Mouse (Mus musculus) hindbrain, embryonic 10.5 days (tissue): ENCODE data around the gene Rims1. TPM values are rescaled to one million over a fixed set of nuclear protein-coding genes. Genes with fewer than 3 reads are reported as not detected.
A peak's percentile ranks its signal among the peaks of the same experiment; 100 is the strongest.

Source experiments
- DNase-seq: peaks from one replicate; pipeline ENCODE4 v3.0.0-alpha.2; 2017; ENCODE audit warnings: low spot score
- H3K27ac ChIP-seq: fragments of 300-500 bp; sonication (generic); 2 replicates; pipeline ENCODE4 v1.5.1; 2016; ENCODE audit warnings: mild to moderate bottlenecking, moderate library complexity
- H3K27me3 ChIP-seq: fragments of 300-500 bp; sonication (generic); 2 replicates; pipeline ENCODE4 v1.6.1; 2016; ENCODE audit warnings: mild to moderate bottlenecking; ENCODE audit not compliant: poor library complexity, insufficient read depth, severe bottlenecking
- H3K36me3 ChIP-seq: fragments of 300-500 bp; sonication (generic); 2 replicates; pipeline ENCODE4 v1.6.1; 2016; ENCODE audit warnings: mild to moderate bottlenecking, moderate library complexity
- H3K4me1 ChIP-seq: fragments of 300-500 bp; sonication (generic); replicated peaks from 2 replicates; pipeline ENCODE4 v1.6.1; 2016; ENCODE audit warnings: mild to moderate bottlenecking
- H3K4me3 ChIP-seq: fragments of 300-500 bp; sonication (generic); 2 replicates; pipeline ENCODE4 v1.5.1; 2016; ENCODE audit warnings: mild to moderate bottlenecking, moderate library complexity
- H3K9me3 ChIP-seq: fragments of 300-500 bp; sonication (generic); 2 replicates; pipeline ENCODE4 v1.6.1; 2016; ENCODE audit warnings: mild to moderate bottlenecking, moderate library complexity
- WGBS: fragments of 180-500 bp; shearing (Covaris S2); methylation state at CpG from one replicate; pipeline ENCODE4 v1.1.7; 2016; 5-methylcytosine and 5-hydroxymethylcytosine counted together
- polyA plus RNA-seq: library from polyadenylated mRNA; unstranded; fragments of >200 nt; fragmentation: Nextera tagmentation; extraction: Ambion mirVana; gene quantifications from 2 replicates; pipeline ENCODE4 v1.2.1, GENCODE M21; 2016

Rims1 gene
- polyA plus RNA-seq, 1 experiment from 2014 or later, result 2.6 TPM

DNA sequence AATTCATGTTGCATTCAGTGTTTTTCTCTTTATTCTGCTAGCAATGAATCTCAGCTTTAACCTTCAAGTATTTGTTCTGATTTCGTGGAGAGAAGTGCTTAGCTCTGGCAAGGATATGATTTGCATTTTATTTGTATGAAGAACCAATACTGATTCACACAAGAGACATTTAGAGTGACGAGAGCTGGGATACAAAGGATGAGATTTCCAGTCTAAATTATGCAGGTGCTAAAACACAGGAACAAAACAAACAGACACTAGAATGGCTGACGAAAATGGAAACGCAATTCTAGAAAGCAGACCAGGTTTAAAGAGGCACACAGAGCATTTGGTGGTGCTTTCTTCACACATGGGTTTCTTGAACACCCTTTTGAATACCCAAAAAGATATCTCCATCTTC lies 190.2 kb downstream of the Rims1 start:
- H3K36me3 ChIP-seq, result no peaks in the 10 kb centered on the region
- no peaks in the 10 kb centered on the region for H3K27me3 ChIP-seq
- no peak overlapping the region for H3K27ac ChIP-seq
- H3K9me3 ChIP-seq, result 0 out of 2 replicates have a peak, but pooled peaks cover 4% of the 10 kb centered on the region
- DNase-seq, result no peak
- 70% methylated on average over 4 of the region's 4 CpGs for WGBS
- 0 out of 2 replicates have a peak, but pooled peaks cover 3% of the 10 kb centered on the region for H3K4me1 ChIP-seq
- H3K4me3 ChIP-seq, result no peak overlapping the region

DNA sequence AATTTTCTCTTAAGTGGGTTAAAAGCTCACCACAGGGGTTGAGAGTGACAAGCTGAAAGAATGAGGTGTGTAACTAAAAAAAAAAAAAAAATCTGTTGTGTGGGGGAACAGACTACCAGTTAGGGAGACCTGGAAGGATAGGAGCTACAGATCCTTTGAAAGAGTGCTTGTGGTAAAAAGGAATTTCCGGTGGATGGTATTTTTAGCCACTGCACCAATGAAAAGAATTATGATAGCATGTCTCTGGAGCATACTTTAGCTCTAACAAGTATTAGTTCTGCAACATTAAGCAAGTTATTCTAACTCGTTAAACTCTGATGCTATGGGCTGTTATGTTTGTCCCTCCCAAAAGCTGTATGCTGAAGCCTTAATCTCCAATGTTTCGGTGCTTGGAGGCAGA lies 192.2 kb downstream of the Rims1 start:
- Histone ChIP-seq H3K4me1 (0 out of 2 replicates have a peak, but pooled peaks cover 3% of the 10 kb centered on the region), H3K4me3 (no peak overlapping the region), H3K36me3 (no peaks in the 10 kb centered on the region), H3K9me3 (no peaks in the 10 kb centered on the region), H3K27ac (no peak overlapping the region), H3K27me3 (no peaks in the 10 kb centered on the region)
- no peak for DNase-seq
- whole genome bisulfite sequencing, result 84% methylated on average over 3 of the region's 3 CpGs

DNA sequence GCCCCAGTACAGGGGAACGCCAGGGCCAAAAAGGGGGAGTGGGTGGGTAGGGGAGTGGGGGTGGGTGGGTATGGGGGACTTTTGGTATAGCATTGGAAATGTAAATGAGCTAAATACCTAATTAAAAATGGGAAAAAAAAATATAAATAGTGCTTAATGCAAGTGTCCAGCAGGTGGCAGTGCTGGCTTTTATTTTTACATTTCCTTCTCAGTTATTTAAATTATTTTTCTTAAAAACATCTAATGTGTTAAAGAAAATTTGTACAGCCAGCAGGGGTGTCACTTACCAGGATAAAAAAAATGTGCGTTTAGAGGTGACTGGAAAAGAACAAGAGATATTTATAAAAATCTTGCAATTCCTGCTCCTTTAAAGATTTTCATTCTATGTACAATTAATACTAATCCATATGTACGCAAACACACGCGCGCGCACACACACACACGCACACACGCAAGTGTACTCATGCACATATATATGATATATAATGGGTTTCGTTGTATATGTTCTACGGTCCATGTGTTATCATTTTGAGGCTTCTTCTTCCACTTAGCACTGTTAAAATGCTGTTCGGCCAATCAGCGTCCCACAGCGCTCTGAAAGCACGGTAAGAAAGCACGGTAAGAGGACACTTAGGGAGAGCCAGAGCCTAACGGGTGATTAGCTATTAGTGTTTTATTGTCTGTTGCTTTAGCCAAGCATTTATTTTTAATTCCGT lies 201.3 kb downstream of the Rims1 start:
- no peak for DNase-seq
- Histone ChIP-seq H3K27me3 (no peaks in the 10 kb centered on the region), H3K9me3 (no peaks in the 10 kb centered on the region), H3K36me3 (no peaks in the 10 kb centered on the region), H3K4me1 (no peaks in the 10 kb centered on the region), H3K27ac (no peak overlapping the region), H3K4me3 (no peak overlapping the region)
- 76% methylated on average over 18 of the region's 18 CpGs for WGBS

DNA sequence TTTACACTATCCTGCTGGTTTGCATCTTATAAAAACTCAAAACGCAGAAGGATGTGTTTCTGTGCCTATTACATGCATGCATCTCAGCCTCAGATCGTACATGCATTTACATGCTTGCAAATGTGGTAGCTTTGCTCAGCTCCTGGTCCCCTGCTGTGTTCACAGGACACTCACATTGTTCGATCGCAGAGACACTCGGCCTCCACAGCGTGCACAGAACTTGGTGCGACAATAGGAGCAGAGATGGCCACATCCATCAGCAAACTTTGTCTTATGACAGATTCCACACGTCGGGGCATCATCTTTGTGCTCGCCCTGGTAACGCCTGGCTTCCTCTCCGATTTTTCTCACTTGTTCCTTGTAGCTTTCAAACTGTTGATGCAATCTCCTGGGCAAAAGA lies 209.6 kb downstream of the Rims1 start:
- DNase-seq, result peak; percentile 38
- H3K36me3 ChIP-seq, result no peaks in the 10 kb centered on the region
- no peak overlapping the region for H3K4me3 ChIP-seq
- H3K9me3 ChIP-seq, result no peaks in the 10 kb centered on the region
- peaks cover 10% of the 10 kb centered on the region for H3K4me1 ChIP-seq
- no peaks in the 10 kb centered on the region for H3K27me3 ChIP-seq
- WGBS, result 48% methylated on average over 12 of the region's 12 CpGs
- H3K27ac ChIP-seq, result 0 out of 2 replicates have a peak overlapping the region, but pooled peaks have one; percentile 16

DNA sequence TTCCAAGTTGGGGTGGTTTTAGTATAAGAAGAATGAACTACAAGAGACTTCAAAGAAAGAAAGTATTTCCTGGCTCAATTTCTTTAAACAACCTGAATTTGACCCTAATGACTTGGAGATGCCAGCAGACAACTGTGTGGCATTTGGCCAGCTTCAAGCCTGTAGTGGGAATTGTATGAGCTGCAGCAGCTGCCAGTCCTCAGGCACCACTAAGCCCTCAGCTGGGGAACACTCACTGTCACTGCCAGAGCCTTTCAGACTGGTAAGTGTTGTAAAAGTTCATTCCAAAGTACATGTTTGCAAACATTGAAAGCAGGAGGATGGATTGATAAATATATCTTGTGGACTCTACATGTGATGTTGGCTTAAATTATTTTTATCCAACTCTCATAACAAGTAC lies 211.0 kb downstream of the Rims1 start:
- DNase-seq, result no peak
- Histone ChIP-seq H3K27me3 (no peaks in the 10 kb centered on the region), H3K4me1 (peaks cover 10% of the 10 kb centered on the region), H3K36me3 (no peaks in the 10 kb centered on the region), H3K9me3 (no peaks in the 10 kb centered on the region), H3K27ac (no peak overlapping the region), H3K4me3 (no peak overlapping the region)

DNA sequence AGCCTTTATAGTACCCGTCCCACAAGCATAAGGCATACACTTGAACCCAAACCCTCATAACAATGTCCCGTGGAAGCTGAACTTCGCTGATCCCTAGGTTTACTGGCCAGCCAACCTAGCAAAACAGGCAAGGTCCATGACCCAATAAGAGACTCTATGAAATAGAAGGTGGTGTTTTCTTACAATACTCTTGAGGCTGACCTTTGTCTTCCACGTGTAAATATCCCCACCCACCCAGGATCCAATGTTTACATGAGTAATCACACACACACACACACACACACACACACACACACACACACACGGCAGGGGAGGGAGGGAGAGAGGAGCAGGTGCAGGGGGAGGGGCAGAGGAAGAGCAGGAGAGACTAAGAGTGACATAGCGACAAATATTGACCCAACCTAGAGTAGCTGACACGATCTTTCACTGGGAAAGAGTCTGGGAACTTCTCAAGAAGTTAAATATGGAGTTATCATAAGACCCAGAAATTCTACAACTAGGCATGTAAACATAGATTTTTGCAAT lies 217.9 kb downstream of the Rims1 start:
- WGBS, result 83% methylated on average over 7 of the region's 7 CpGs

DNA sequence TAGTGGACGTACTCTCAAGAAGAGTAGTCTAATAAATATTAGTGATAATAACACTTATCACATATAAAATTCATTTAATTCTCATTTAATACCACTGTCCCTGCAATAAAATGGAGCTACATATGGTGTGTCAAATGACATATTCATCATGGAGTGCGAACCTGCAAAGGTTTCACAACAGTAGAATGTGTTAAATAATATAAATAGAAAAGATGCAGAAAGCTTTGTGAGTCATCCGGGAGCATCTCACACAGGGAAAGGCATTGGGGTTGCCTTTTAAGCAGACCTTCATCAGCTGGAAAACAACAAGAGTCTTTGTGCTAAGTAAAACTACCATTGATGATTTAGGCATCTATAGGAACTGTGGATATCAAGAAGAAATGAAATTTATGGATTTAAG lies 220.2 kb downstream of the Rims1 start:
- DNase-seq, result no peak
- Histone ChIP-seq H3K4me1 (no peaks in the 10 kb centered on the region), H3K36me3 (no peaks in the 10 kb centered on the region), H3K27ac (no peak overlapping the region), H3K9me3 (no peaks in the 10 kb centered on the region), H3K4me3 (no peak overlapping the region), H3K27me3 (no peaks in the 10 kb centered on the region)
- 91% methylated on average over 3 of the region's 3 CpGs for WGBS

More for the DNA sequence above, 217.9 kb downstream of the Rims1 start:
- Histone ChIP-seq H3K27ac (no peak overlapping the region), H3K9me3 (no peaks in the 10 kb centered on the region), H3K36me3 (no peaks in the 10 kb centered on the region), H3K27me3 (no peaks in the 10 kb centered on the region), H3K4me1 (no peaks in the 10 kb centered on the region), H3K4me3 (no peak overlapping the region)
- DNase-seq, result no peak

DNA sequence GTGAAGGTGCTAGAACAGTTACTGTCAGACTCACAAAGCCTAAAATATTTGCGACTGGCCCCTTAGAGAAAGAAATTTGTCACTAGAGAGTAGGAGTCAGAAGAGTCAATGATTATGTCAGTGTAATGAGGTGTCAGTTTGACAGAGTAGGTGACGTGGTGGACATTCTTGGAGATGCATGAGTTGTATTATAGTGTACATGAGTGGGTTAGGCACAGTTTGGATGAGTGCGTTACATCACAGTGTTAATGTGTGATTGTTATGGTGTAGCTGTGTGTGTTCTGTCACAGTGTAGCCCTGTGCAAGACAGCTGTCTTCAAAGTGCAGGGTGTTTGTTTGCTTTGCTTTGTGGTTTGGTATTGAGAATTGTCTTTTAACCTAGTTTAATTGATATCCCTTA lies 226.3 kb downstream of the Rims1 start:
- WGBS, result 81% methylated on average over 3 of the region's 3 CpGs

DNA sequence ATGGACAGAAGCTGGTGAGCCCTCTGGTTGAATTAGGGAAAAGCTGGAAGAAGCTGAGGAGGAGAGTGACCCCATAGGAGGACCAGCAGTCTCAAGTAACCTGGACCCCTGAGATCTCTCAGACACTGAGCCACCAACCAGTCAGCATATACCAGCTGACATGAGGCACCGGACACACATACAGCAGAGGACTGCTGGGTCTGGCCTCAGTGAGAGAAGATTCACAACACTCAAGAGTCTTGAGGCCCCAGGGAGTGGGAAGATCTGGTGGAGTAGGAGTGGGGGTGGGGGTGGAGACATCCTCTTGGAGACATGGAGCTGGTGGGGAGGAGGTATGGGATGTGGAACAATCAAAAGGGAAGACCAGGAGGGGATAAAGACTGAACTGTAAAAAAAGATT lies 233.1 kb downstream of the Rims1 start:
- 93% methylated on average over 1 of the region's 1 CpGs for WGBS
- Histone ChIP-seq H3K27ac (no peak overlapping the region), H3K4me3 (no peak overlapping the region), H3K36me3 (no peaks in the 10 kb centered on the region), H3K27me3 (no peaks in the 10 kb centered on the region), H3K9me3 (no peaks in the 10 kb centered on the region), H3K4me1 (no peaks in the 10 kb centered on the region)
- no peak for DNase-seq

More for the DNA sequence above, 226.3 kb downstream of the Rims1 start:
- Histone ChIP-seq H3K27me3 (no peaks in the 10 kb centered on the region), H3K36me3 (no peaks in the 10 kb centered on the region), H3K27ac (no peak overlapping the region), H3K9me3 (no peaks in the 10 kb centered on the region), H3K4me3 (no peak overlapping the region), H3K4me1 (no peaks in the 10 kb centered on the region)
- no peak for DNase-seq

DNA sequence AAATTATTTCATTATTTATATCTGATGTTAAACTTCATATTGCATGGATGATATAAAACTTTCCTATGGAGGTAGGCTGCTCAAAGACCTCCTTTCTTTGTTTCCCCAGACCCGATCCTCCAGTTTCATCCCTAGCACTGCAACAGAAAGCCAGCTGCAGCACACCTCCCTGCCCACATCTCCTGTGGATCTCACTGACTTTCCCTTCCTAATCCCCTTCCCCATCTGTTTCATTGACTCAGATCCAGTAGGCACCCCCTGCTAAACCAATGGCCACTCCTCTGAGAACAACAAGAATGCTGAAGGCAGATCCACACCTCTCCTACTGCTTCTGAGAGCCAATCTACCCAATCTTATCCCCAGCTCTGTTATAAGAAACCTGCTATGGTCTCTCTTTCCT lies 259.5 kb downstream of the Rims1 start:
- Histone ChIP-seq H3K36me3 (no peaks in the 10 kb centered on the region), H3K27me3 (no peaks in the 10 kb centered on the region), H3K4me1 (no peaks in the 10 kb centered on the region), H3K4me3 (no peak overlapping the region), H3K9me3 (no peaks in the 10 kb centered on the region), H3K27ac (no peak overlapping the region)
- DNase-seq, result no peak
- 85% methylated on average over 1 of the region's 1 CpGs for WGBS

DNA sequence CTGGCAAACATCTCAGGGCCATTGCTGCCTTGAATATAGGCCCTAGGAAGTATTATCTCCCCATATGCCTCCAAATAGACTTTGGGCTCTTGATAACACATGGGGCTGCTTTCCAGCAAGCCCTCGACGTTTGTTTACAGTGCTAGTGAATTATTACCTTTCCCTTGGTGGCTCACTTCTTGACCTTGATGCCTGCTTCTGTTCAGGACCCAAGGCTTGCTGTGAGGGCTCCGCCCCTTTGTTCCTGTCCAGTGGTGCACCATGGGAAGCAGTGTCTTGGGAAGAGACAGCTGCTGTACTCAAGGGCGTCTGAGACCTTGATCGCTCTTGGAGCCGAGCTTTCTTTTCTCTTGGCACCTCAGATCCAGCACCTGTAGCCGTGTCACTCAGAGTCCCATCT lies 267.7 kb downstream of the Rims1 start:
- Histone ChIP-seq H3K27ac (no peak overlapping the region), H3K4me3 (no peak overlapping the region), H3K4me1 (peaks cover 7% of the 10 kb centered on the region; the same call in 1 of the 2 replicates), H3K36me3 (no peaks in the 10 kb centered on the region), H3K27me3 (peaks cover 39% of the 10 kb centered on the region), H3K9me3 (no peaks in the 10 kb centered on the region)
- WGBS, result 85% methylated on average over 7 of the region's 7 CpGs
- DNase-seq, result no peak

DNA sequence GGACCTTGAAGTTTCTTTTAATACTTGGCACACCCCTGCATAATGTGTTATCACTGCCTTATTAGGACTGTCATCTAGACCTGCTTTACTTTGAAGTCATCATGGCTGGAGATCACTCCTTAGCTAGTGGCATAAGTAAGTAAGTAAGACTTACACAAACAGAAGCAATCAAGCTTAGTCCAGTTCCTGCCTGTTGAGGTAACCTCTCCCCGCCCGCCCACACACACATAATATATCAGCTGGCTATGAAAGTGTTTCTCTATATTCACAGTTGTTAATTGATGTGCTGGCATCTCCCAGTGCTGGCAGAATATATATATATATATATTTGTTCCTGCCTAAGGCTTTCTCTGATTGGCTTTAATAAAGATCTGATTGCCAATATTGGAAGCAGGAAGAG lies 269.0 kb downstream of the Rims1 start:
- Histone ChIP-seq H3K4me1 (peaks cover 7% of the 10 kb centered on the region; the same call in 1 of the 2 replicates), H3K36me3 (no peaks in the 10 kb centered on the region), H3K4me3 (no peak overlapping the region), H3K27ac (no peak overlapping the region), H3K27me3 (peaks cover 52% of the 10 kb centered on the region), H3K9me3 (no peaks in the 10 kb centered on the region)
- DNase-seq, result no peak
- 96% methylated on average over 2 of the region's 2 CpGs for WGBS

DNA sequence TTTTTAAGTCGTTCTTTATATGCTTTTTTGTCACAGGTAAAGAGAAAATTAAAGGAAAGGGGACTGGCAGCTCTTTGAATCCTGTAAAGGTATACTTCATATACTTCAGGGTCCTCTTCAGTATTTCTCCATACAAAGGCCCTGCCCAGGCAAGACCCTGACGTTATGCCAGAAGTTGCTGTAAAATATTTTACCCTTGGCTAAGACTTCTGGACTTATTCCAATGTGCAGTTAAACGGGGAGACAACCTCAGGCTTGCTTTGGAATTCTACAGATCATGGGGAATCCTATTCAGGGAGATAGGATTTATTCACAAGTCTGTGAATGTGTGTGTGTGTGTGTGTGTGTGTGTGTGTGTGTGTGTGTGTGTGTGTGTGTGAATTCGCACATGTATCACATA lies 270.7 kb downstream of the Rims1 start:
- H3K4me1 ChIP-seq, result peaks cover 7% of the 10 kb centered on the region; the same call in 1 of the 2 replicates
- H3K9me3 ChIP-seq, result no peaks in the 10 kb centered on the region
- no peak overlapping the region for H3K27ac ChIP-seq
- no peaks in the 10 kb centered on the region for H3K36me3 ChIP-seq
- H3K27me3 ChIP-seq, result peaks cover 57% of the 10 kb centered on the region
- no peak for DNase-seq
- no peak overlapping the region for H3K4me3 ChIP-seq
- WGBS, result 65% methylated on average over 4 of the region's 4 CpGs
